Mouse (Mus musculus): ENCODE results near the gene Krt83. TPM values are rescaled to one million over a fixed set of nuclear protein-coding genes. Genes with fewer than 3 reads are reported as not detected.
"Not testable (repeated sequence)": the region's sequence is repeated elsewhere in the genome, so short reads cannot be mapped to it uniquely, and the experiment has no call there.

The Krt83 gene
- total RNA-seq (2021) = under 1 TPM in 1 of 2 experiments, not detected in 1; 0.14 TPM
- long read RNA-seq, experiment 1 = 0 reads
- long read RNA-seq, experiment 2 = 0 reads

DNA sequence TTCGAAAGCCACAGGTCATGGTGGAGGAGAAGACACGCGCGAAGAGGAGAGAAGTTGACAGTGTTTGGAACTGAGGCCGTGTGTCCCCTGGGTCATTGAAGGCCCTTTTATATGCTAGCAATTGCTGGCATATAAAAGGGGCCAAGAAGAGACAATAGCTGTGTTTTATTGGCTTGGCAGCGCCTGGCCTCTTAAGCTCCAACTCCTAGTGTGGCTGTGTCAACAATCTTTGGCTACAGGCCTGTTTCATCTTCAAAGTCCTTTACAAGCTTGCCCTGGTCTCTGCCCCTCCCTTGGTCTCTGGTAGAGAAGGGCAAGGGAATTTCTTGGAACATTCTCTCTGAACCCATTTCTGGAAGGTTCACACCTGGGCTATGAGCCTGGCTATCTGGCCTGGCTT lies at the start of gene Krt83:
Gene Krt83 (minus strand): TSS at position 82 of the 400 bp plus-strand sequence.
- DNase-seq = no peak
- intact Hi-C loops (cut with DNase I; ENCODE audit: low total_unique reads) = loop anchor here (10.0 kb wide), 1 partner anchor 147 kb away; no protein-coding TSS in a partner anchor

DNA sequence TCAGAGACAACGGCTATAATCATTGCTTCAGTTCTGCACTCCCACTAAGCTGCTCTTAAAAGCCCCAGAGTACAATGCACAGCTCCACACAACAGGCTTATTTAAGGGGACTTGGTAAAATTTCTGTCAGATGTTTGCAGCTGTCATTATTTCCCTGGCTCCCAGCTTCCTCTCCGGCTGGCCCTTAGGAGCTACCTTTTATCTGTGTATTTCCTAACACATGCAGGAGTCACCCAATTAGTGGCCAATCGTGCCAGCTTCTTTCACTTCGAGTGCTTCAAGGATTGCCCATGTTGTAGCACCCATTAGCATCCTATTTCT lies 47.2 kb upstream of the Krt83 start:
- no peak for DNase-seq
- intact Hi-C loops (cut with DNase I; ENCODE audit: low total_unique reads) = loop anchor here (10.0 kb wide), 1 partner anchor 526 kb away; no protein-coding TSS in a partner anchor

DNA sequence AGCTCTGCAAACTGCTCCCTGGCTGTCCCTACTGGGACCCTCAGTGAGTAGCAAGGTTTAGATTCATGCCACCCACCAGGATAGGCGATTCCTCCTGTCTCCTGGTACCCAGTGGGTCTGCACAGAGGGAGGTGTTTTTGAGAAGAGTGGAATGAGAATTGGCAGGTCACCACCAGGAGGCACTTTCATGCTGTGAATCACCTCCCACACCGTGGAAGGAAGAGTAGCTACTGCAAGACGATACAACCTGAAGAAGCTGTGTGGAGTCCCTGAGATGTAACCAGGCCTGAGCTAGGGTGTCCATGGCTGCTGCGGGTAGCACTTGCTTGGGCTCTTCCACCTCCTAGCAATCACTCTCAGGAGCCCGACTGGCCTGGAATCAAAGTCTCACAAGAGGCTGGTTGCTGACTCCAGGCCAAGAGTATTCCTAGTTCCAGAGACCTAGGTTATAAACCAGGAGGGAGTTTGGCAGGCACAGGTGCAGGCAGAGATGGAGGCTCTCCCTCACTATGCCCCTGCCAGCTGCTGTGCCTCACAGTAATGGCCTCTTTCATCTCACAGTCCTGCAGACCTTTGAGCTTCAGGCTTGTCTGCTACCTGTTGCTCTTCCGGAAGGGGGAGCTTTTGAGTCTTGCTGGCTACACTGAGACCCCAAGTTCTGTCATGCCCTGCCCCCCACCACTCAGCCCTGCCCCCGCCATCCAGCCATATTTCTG lies 46.7 kb upstream of the Krt83 start:
- intact Hi-C loops (cut with DNase I; ENCODE audit: low total_unique reads) = loop anchor here (10.0 kb wide), 1 partner anchor 527 kb away; no protein-coding TSS in a partner anchor
- no peak for DNase-seq

DNA sequence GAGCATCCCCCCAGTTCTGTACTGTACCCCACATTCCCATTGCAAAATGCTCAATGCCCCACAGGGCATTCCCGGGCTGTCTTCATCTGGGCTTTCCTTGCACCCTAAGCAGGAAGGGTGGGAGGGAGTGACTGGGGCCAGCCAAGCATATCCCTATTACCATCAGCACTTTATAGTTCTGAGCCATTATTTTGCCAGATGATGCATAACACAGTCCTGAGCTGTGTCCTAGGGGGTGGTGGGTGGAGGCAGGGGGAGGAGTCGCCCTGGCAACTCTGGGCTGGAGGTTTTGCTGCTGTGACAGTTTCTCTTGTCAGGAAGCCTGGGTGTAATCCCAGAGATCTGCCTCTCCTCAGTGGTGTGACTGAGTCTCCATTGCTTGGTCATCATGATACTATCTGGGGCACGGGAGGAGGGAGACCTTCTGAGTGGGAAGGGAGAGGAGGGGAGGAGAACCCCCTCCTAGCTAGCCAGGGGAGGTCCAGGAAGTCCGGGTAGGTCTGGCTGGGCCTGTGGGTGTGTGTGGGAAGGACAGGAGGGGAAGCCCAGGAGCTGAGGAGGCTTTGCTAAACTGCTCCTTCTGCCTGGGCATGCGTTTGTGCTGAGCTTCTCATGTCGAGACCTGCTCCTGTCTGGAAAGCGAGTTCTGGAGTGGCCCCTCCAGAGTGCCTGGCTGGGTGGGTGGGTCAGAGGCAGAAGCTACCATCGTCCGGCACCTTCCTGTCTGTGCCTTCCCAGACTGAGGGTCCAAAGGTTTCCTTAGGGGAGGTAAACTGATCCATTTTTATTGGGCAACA lies 44.9 kb upstream of the Krt83 start:
- DNase-seq = no peak
- intact Hi-C loops (cut with DNase I; ENCODE audit: low total_unique reads) = loop anchor here (10.0 kb wide), 1 partner anchor 529 kb away; no protein-coding TSS in a partner anchor

DNA sequence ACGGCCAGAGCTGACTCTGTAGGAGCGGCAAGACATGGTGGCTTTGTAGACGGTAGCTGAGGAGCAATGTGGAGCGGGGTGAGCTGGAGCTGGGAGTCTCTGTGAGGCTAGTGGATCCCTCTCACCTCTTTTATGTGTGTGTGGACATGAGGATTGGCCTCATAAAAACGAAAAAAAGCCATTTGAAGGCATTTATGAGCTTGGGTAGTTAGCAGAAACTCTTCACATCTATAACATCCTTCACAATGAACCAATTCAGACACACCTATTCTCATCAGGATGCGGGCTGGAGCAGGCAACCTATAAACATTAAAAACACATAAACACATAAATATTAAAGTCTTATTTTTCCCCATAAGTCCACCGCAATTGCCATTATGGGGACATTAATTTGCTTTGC lies 41.4 kb upstream of the Krt83 start, which contains the start of gene Krt84:
Gene Krt84 (minus strand): TSS at position 101 of the 400 bp plus-strand sequence.
- DNase-seq = no peak

DNA sequence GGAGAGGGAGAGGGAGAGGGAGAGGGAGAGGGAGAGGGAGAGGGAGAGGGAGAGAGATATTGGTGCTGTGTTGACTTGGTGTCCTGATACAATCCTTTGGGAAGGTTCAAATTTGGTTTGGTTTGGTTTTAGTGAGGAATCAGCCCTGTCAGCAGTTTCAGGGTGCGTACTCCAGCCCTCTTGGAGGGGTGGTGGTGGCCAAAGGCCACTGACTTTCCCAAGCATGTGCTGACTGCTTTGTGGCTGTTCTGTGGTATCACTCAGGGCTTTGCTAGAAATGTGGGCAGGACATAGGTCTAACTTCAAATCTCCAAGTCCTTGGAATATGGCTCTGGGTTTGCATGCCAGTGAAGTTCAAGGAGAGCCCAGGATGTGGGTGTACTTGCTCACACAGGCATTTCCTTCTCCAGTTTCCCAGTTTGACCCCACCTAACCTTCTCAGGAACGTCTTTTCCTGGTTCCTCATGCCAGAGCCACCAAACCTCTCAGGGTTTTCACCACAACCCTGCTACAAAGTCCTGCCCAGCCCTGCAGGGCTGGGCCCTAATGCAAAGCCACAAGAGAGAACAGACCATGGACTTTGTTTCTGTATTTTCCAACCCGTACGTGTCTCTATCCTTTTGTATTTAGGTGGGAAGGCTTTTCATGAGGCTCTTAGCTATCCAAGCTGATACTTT lies 31.4 kb upstream of the Krt83 start:
- intact Hi-C loops (cut with DNase I; ENCODE audit: low total_unique reads) = loop anchor here (5.0 to 10.0 kb wide), 2 partner anchors 188 to 450 kb away; no protein-coding TSS in a partner anchor
- no peak for DNase-seq

More for the DNA sequence above, 41.4 kb upstream of the Krt83 start, which contains the start of gene Krt84:
- intact Hi-C loops (cut with DNase I; ENCODE audit: low total_unique reads) = loop anchor here (10.0 kb wide), 1 partner anchor 532 kb away; no protein-coding TSS in a partner anchor

DNA sequence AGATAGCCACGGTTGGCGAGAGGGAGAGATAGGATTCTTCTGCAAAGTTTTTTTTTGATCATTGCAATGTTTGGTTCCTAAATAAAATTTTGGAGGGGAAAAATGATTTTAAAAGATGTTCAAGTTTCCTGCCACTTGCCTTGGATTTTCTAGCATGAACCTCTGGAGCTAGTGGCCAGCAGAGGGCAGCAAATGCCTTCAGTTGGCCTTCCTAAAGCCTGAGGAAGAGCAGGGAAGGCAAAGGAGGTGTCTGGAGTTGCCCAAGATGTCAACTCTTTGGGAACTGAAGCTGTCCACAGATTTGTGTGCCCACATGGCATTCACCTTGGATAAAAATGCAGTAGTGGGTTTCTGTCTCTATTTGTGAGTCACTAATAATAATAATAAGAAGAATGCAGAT lies 28.5 kb upstream of the Krt83 start:
- DNase-seq = peak; percentile 73
- intact Hi-C loops (cut with DNase I; ENCODE audit: low total_unique reads) = loop anchor here (5.0 to 10.0 kb wide), 2 partner anchors 185 to 453 kb away; no protein-coding TSS in a partner anchor

DNA sequence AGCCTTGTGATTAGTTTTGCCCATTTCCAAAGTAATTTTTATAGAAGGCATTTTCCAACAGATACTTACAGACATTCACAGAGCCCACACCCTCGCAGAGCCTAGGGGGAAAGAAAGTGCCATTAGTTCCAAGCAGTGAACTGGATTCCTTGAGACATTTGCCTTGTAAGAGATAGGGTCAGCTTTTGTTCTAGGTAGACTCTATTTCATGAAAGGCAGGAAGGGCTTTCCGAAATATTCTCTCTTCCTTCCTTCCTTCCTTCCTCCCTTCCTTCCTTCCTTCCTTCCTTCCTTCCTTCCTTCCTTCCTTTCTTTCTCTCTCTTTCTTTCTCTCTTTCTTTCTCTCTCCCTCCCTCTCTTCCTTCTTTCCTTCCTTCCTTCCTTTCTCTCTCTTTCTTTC lies 25.8 kb upstream of the Krt83 start, which contains the start of gene Gm49425:
Gene Gm49425 (minus strand): TSS at position 101 of the 400 bp plus-strand sequence.
- intact Hi-C loops (cut with DNase I; ENCODE audit: low total_unique reads); DNase-seq: not testable (repeated sequence)

DNA sequence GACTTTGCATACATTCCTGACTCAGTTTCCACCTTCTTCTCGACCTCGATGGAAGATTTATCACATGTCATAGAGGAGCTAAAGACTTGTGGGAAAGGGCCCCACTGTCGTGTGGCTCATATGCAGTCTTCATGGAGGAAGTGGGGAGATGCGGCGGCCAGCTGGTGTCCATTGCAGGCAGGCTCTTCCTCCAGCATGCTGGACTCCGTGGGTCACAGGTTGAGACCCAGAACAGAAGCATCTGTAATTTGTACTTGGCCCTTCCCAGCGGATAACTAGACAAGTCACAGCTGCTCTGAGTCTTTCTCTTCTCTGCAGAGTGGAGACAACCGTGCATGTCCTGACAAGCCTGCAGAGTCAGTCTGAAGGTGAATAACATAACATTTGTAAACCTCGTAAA lies 16.9 kb upstream of the Krt83 start:
- intact Hi-C loops (cut with DNase I; ENCODE audit: low total_unique reads) = no loop called here
- no peak for DNase-seq

DNA sequence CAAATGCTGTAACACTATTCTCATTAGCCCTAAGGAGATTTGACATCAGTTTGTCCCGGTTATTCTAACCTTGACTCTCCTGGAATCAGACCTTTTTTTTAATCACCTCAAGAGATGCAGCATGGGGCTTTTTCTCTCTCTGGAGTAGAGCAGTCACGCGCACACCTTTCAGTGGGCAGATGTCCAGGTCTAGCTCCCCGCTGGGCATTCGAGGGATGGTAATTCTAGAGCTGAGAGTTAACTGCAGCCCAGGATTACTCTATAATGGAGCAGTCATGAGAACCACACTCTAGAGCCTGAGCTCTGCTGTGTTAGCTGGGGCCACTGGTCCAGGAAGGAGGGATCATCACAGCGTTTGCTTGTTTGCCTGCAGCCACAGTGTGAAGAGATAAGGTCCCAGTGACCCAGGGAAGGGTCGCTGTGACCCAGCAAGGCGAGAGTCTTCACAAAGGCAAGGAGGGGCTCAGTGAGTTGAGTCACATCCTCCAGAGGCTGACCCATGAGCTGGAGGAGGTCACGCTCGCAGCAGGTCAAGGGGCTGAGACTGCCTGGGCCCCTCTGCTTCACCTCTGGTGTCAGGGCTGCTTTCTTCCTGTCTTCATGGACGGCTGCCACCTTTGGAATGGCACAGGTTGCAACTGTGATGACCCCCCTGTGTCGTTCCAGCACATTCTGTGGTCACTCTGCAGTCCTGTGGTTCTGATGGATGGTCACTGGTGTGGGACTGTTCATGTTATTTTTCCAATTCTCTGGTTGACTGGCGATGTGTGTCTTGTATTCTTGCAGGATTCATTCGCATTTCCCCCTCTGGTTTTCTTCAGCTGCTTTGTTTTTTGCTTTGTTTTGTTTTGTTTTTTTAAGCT lies 15.8 kb upstream of the Krt83 start:
- intact Hi-C loops (cut with DNase I; ENCODE audit: low total_unique reads) = no loop called here
- DNase-seq = no peak

DNA sequence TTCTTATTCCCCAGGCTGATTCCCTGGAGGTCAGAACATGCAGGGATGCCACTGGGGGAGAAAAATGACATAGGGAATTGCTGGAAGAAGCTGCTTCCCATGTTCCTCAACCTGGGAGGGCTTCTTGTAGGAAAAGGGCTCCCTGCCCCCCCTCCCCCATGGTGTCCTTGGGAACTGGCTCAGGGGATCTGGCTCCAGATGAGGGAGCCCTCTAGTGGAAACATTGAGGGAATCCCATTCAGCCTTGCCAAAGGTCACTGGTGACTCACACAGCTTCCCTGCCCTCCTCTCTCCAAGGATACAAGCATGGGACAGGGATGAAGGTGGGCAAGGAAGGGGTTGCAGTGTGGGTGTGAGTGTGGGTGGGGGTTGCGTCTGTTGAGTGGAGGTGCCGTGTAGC lies 5.9 kb upstream of the Krt83 start:
- intact Hi-C loops (cut with DNase I; ENCODE audit: low total_unique reads) = loop anchor here (10.0 kb wide), 1 partner anchor 152 kb away; no protein-coding TSS in a partner anchor
- DNase-seq = no peak

DNA sequence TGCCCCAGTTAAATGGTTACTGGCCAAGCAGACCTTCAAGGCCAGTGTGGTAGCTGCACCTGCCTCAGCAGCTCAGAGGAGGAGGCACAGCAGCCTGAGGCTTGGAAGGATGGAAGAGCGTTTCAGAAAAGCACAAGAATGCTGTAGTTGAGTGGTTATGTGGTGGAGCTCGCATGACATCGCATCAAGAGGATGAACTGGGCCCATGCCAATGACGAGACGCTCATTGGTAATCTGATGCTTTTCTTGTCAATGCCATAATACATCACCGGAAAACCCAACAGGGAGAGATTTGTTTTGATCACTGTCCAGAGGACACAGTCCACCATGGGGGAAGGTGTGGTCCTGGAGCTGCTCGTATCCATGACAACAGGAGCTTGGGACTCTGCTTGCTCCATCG lies 4.0 kb upstream of the Krt83 start:
- intact Hi-C loops (cut with DNase I; ENCODE audit: low total_unique reads) = loop anchor here (10.0 kb wide), 1 partner anchor 150 kb away; no protein-coding TSS in a partner anchor
- DNase-seq = no peak

DNA sequence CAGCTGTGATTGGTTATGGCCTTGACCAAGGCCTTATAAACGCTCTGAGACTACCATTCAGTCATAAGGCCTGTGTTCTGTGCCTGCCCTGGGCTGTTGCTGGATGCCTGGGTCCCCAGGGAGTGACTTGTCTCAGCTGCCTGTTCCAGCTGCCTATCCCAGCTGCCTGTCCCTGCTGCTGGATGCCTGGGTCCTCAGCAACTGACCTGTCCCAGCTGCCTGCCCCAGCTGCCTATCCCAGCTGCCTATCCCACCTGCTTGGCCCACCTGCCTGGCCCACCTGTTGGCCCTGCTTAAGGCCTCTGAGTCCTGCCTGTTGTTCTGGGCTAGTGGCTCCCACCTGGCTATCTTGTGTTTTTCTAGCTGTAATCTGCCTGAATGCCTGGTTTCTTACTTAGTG lies 2.9 kb upstream of the Krt83 start:
- intact Hi-C loops (cut with DNase I; ENCODE audit: low total_unique reads) = loop anchor here (10.0 kb wide), 1 partner anchor 149 kb away; no protein-coding TSS in a partner anchor
- no peak for DNase-seq

DNA sequence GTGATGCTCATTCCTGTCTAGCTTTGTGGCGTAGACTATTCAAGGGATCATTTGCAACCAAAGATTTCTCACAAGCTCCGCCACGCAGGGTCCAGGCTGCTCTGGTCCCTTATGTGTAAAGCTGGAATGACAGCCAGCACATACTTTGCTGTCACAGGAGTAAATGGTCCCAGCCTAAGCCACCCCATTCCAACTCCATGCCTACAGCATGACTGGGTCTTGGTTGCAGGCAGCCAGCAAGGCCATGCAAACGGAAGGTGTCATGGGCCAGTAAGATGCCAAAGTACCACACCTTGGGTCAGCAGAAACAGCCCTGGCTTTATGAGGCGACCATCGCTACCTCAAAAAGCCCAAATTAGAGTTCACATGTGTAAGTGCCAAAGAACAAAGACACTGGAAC lies 2.4 kb upstream of the Krt83 start:
- intact Hi-C loops (cut with DNase I; ENCODE audit: low total_unique reads) = loop anchor here (10.0 kb wide), 1 partner anchor 149 kb away; no protein-coding TSS in a partner anchor
- DNase-seq = no peak

DNA sequence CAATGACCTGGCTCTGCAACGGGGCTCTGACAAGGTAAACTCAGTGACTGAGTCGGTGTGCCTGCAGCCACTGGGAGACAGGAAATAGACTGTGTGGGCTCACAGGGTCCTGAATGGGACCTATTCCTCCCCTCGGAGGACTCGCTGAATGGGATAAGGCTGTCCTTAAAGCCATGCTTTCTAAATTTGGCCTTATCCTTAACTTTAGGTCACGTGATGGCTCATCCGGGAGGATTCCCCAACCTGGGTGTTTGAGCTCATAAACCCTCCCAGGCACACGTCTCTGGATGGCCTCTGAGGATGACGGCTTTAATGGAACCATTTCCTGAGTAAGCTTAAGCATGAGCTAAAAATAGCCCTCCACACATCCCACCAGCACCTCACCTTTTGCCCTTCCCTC lies 1.4 kb upstream of the Krt83 start:
- intact Hi-C loops (cut with DNase I; ENCODE audit: low total_unique reads) = loop anchor here (10.0 kb wide), 1 partner anchor 148 kb away; no protein-coding TSS in a partner anchor
- DNase-seq = no peak

DNA sequence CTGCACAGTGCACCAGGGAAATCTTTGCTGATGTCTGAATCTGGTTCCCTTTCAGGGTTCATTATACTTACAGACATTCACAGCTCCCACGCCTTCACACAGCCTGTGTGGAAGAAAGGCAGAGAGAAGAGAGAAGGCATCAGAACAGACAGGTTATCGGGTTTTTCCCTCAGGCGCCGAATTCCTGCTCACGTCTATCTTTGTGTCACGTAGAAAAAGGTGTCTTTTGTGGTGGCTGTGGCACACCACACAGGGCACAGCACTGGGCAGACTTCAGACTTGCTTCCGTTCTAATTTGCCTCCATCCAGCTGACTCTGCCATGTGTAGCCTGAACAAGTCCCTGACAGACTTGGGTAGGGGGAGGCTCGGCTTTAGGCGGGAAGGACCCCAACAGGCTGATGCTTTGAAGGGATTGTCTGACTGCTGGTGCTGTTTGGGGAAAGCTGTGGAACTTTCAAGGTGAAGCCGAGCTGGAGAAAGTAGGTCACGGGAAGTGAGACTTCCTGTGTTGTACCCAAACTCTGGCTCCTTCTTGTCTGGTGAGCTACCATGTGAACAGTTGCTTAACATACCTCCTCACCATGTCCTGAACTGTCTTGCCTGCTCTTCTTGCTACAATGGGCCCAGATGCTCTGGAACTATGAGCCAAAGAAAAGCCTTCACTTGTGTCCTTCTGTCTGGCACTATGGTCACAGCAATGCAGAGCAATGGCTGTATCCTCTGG lies 5.2 kb downstream of the Krt83 start:
- intact Hi-C loops (cut with DNase I; ENCODE audit: low total_unique reads) = no loop called here
- DNase-seq = no peak

DNA sequence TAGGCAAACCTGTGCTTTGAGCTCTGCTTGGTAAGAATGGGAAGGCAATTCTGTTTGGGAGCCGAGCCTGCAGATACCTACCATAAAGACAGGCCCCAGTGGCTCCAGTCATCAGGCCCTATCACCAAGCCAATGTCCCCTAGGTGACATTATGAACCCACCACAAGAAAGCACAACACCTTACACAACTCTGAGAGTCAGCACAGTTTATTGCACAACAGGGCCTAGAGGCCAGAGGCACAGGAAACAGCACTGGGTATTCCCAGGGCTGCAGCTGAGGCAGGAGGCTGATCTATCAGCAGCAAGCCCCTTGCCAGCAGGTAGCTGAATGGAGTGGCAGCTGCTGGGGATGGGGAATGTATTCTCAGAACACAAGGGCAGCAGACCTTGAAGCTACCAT lies 6.4 kb downstream of the Krt83 start:
- DNase-seq = no peak
- intact Hi-C loops (cut with DNase I; ENCODE audit: low total_unique reads) = no loop called here

DNA sequence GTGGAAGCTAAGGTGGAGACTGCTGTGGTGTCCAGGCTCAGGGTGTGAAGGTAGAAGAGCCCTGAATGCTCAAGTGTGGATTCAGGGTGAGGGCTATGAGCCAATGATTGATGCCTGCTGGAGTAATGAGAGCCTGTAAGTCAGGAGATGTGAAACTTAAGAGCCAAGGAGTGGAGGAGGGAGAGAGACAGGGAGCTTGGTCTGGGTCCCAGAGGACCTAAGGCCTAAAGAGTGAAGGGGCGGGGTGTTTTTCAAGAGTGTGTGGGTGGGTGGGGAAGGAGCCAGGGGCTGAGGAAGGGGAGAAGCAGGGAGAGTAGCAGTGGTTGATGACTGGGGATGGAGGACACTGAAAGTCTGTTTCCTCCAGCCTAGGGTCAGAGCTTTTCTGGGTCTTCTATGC lies 7.7 kb downstream of the Krt83 start:
- intact Hi-C loops (cut with DNase I; ENCODE audit: low total_unique reads) = no loop called here
- no peak for DNase-seq

Measured in gastrocnemius, postnatal 14 days (tissue).